Mouse (Mus musculus) forebrain, embryonic 11.5 days (tissue): ENCODE data around the gene Tgds. TPM values are rescaled to one million over a fixed set of nuclear protein-coding genes. Genes with fewer than 3 reads are reported as not detected.

ENCODE experiments used
- polyA plus RNA-seq: library from polyadenylated mRNA; unstranded; fragments of >200 nt; fragmentation: Nextera tagmentation; extraction: Ambion mirVana; gene quantifications from 2 replicates; pipeline ENCODE4 v1.2.1, GENCODE M21; 2014

Tgds gene
- polyA plus RNA-seq, 1 experiment from 2014 or later = 30.3 TPM

Other genes with a start within 250 kb of the Tgds start
- 8.5 and 9.7 TPM in 2 replicates for gene Dct, start 80.5 kb downstream of the Tgds start, polyA plus RNA-seq
- gene Gpr180, start 4.4 kb upstream of the Tgds start, polyA plus RNA-seq = 36.2 and 39.3 TPM in 2 replicates
- gene Sox21, start 104.3 kb upstream of the Tgds start, polyA plus RNA-seq = 21.6 and 23.8 TPM in 2 replicates
- not detected in 2 replicates for gene Gm9376, start 134.2 kb upstream of the Tgds start, polyA plus RNA-seq